Mouse (Mus musculus) liver, postnatal 0 days (tissue): ENCODE data around the gene Plcd3.

Source experiments
- CTCF ChIP-seq: sonication (generic); IDR thresholded peaks from 2 replicates; pipeline ENCODE4 v1.5.1; 2016; ENCODE audit warnings: antibody characterized with exemption, low read depth
- EP300 ChIP-seq: IDR thresholded peaks from 2 replicates; pipeline ENCODE4 v1.6.1; 2016; ENCODE audit warnings: antibody characterized with exemption, low read depth, mild to moderate bottlenecking

- TF ChIP-seq CTCF: no peak
- TF ChIP-seq EP300: no peak
These were observed 57.5 kb downstream of the Plcd3 start for GRCm38 (mm10) chr11:103043982-103044381.
